Mouse (Mus musculus) telencephalon, adult 2 months (tissue): Measurements from ENCODE around the gene Shisal1.

Experiments used
- DNase-seq: peaks from one replicate; pipeline ENCODE4 v3.0.0-alpha.2; 2011; ENCODE audit warnings: low read depth, low spot score

The Shisal1 gene

GRCm38 (mm10) chr15:84378734-84379133, 68.2 kb downstream of the Shisal1 start:
- no peak for DNase-seq

GRCm38 (mm10) chr15:84372801-84373200, 74.1 kb downstream of the Shisal1 start:
- no peak for DNase-seq

DNA sequence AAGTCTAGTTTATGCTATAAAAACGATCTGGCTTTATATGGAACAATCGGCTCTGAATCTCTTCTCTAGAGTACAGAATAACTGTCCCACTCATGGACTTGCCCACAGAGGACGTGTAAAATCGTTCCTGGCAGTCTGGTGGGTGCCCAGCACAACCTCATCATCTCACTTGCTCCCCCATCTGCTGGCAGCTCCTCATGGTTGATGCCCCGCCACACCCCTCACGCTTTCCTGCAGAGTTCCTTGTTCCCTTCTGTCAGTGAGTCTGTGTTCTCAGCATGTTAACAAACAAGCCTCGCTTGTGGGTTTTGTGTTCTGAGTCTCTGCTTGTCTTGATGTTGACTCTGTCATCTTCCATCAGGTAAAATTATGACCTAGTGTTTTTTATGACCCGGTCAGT, 79.5 kb downstream of the Shisal1 start:
- no peak for DNase-seq

GRCm38 (mm10) chr15:84366574-84366989, 80.3 kb downstream of the Shisal1 start:
- peak; percentile 45 for DNase-seq

GRCm38 (mm10) chr15:84365675-84366381, 81.1 kb downstream of the Shisal1 start:
- no peak for DNase-seq

DNA sequence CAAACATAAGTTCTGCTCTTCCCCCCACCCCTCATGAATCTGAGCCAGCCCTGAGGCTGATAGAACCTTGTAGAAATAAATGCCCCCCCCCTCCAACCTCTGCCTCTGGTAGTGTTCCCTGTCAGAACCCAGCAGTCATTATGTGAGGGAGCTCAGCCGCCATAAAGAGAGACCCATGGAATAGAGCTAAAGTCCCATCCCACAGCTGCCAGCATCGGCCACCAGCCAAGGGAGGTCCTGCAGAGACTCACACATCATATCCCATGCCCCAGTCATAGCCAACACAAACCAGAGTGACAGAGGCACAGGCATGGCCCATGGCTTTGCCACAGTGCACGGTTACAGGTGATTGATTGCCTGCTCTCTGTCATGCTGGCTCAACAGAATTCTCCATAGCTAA, 82.2 kb downstream of the Shisal1 start:
- no peak for DNase-seq

DNA sequence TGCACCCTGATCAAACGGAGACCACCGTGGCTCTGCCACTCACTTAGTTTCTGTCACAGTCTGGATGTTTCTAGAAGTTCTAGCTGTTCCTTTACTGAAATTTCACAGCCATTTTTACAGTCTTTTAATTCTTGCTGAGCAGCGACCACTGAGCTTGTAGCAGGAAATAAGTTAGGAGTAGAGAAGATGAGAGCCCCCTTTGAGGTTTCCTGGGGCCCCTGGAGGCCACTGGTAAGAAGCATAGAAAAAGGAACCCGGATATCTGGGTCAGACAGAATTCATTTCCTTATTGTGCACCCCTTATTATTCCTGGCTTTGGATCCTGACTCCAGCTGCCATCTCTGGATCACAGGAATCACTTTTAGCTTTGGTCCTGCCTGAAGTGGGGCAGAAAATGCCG, 91.8 kb downstream of the Shisal1 start:
- DNase-seq = no peak

DNA sequence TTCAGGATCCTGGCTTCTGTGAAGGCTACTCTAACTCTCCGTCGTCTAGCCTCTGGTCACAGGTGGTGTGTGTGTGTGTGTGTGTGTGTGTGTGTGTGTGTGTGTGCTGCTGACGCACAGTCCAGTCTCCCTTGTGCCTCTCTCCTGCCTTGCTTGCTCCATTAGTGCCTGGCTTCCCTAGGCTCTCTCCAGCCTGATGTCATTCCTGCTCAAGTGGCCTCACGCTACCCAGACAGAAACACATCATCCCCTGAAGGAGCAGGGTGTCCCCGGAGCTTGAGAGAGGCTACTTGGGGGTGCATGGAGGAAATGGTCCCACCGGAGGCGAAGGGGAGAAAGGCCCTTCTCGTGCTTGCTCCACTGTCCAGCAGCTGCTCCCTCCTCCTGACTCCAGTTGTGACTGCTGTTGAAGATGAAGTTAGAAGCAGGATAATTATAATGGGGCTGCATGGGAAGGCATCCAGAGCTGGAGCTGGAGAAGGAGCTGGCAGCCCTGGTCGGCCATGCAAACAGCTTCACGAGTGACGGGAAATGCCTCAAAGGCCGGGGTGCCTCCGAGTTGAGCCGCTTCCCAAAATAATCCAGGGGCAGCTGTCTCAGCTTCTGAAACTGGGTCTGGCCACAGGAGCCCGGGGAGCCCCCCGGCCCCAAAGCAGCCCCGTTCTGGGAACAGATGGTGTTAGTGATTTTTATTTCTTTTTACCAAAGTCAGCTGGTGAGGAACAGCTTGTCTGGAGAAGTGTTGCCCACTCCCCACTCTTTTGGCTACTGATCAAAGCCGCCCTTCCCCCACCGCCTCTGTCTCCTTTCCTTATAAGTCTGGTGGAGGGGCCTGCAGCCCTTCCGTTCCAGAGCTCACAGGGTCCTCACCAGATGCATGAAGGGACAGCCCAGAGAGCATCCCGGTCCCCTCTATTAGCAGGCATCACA, 94.7 kb downstream of the Shisal1 start:
- DNase-seq = no peak

DNA sequence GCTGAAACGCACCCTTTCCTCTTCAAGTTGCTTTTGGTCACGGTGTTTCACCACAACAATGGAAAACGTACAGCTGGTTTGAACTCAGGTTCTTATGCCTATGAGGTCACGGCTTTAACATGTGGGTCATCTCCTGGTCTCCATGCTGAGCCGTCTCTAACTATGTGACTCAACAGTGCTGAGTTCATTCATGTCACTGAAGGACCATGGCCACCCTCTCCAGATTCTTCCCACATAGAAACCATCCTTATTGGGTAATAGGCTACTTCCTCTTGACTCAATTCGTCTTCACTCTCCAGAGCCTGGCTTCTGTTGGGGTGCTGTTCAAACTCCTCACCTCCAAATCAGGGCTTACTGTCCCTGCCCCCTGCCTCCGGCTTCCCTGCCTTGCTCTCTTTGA, 95.6 kb downstream of the Shisal1 start:
- DNase-seq = no peak

GRCm38 (mm10) chr15:84349915-84350738, 96.8 kb downstream of the Shisal1 start:
- DNase-seq = no peak

DNA sequence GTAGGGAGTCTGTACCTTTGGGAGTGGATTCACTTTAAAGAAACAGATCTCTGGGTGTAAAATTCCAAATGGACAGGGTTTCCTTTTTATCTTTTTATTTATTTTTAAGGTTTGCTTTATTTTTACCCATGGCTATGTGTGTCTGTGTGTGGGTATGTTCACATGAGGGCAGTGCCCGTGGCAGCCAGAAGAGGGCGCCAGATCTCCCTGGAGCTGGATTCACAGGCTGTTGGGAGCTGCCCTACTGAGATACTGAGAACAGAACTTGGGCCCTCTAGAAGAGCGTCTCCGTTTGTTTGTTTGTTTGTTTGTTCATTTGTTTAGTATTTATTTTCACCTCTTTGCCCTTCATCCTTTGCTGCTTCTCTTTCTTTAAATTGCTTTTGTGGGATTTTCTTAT, 98.1 kb downstream of the Shisal1 start:
- no peak for DNase-seq

DNA sequence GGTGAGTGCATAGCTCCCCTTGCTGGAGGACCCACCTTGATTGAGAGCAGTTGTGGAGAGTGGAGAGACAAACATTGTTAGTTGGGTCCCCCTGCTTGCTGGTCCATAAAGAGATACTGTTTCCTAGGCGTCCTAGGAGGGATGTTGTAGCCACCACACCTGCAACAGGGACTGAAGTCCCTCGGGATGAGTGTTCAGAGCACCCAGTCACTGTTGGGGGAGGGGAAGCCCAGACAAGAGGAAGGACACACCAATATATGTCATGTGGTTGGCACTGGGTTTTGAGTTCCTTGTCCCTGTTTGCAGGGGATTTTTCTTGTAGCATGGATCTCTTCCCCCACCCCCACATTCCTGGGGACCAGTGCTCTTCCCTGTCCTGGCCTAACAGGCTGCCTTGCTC, 106.0 kb downstream of the Shisal1 start:
- no peak for DNase-seq

DNA sequence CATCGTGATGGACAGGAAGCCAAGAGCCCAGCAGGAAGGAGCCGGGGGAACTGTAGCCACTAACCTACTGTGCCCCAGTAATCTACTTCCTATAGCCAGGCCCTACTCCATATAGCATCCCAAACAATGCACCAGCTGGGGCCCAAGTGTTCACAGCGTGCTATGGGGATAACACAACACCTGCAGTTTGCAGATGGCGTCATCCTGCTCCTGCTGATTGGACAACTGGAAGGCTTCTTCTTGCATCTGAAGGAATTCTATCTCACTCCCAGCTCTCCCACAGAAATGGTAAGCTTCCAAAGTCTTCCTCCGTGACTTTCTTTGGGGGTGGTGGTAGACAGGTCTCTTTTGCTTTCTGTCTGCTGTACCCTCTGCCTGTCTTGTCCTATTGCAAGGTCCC, 109.3 kb downstream of the Shisal1 start:
- DNase-seq = no peak

DNA sequence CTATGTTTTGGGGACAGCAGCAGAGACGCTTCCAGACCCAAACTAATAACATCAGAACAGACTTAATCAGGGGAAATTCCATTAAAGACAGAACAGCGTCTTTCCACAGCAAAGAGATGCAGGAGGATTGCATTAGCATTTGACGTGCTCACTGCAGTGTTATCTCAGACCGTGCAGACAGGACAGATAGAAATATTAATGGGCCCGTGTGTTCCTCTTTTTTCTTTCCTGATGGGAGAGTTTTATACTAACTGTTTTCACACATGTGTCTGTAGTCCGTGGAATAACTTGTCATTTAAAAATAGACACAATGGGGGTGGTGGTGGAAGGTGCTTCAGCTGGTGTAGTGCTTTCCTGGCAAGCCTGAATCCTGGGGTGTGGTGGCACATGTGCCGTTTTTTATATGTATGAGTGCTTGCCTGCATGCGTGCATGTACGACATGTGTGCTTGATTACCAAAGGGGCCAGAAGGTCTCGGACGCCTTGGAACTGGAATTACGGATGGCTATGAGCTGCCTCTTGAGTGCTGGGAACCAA, 110.5 kb downstream of the Shisal1 start:
- no peak for DNase-seq

DNA sequence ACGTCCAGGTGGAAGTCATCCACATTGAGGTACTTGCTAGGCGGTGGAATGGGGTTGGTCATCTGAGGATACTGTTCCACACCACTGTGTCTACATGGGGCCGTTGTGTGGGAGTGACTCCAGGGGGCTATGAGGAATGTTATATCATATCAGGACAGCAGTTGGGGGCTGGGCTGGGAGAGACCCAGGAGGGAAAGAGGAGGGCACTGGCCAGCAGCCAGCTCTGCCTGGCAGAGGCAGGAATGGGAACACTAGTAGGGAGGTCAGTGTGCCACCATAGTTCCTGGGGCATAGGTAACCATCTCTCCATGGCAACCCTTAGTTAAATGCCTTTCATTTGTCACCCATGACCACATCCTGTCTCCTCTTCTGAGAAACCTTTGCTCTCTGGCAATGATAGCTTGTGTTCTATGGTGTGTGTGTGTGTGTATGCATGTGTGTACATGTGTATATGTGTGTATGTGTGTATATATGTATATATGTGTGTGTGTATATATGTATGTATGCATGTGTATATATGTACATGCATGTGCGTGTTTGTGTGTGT, 115.8 kb downstream of the Shisal1 start:
- DNase-seq = no peak

DNA sequence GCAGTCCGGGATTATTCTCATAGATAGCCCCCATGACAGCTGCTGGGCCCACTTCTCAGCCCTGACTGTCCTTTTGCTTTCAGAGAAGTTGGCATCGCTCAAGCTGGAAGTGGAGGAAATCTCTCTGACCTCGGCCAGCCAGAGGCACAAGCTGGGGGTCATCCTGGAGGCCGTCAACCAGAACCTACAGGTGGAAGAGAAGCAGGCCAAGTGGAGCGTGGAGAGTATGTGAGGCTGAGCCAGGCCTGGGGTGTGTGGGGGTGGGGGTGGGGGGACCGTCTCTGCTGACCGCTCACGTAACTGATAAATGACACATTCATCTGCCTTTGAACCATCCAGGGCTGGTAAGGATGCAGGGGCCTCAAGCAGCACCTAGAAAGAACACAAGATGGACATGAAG, 117.0 kb downstream of the Shisal1 start:
- no peak for DNase-seq
